Comparison of ENCODE assay signal across 22 mouse cellular contexts in genomic region chr8:126599297-126599696, GRCm38 (mm10).
"Had no signal": no experiment of that assay in that cellular context is flagged by ENCODE, and none has a peak within 500 bp of the region (broad histone marks: within the 10 kb centered on the region; RNA-seq: fewer than 3 reads in every experiment).

No protein-coding gene starts in this region.

- ATAC-seq: hindbrain, embryonic 16.5 days; inflammation-experienced regulatory T-cells, adult 6 months; intestine, embryonic 15.5 days; intestine, postnatal 0 days had no signal

- H3K27me3 ChIP-seq: heart, embryonic 12.5 days; hindbrain, embryonic 12.5 days; intestine, embryonic 15.5 days; limb, embryonic 12.5 days had no signal

- H3K36me3 ChIP-seq: heart, embryonic 12.5 days; hindbrain, embryonic 10.5 days; hindbrain, embryonic 12.5 days; intestine, embryonic 15.5 days; limb, embryonic 10.5 days; limb, embryonic 12.5 days had no signal

- DNase-seq: gastrocnemius, postnatal 14 days; heart, adult 18-20 months; heart, postnatal 10 days; heart, postnatal 4 days; kidney, adult 18-20 months; kidney, adult 8-10 months; kidney, postnatal 14 days; kidney, postnatal 4 days; lung, adult 18-20 months had no signal

- H3K4me3 ChIP-seq: heart, embryonic 12.5 days; hindbrain, embryonic 10.5 days; hindbrain, embryonic 12.5 days; intestine, embryonic 15.5 days; layer of hippocampus, adult 2 months; left cerebral cortex, adult 2 months; limb, embryonic 10.5 days; limb, embryonic 12.5 days had no signal

- H3K4me2 ChIP-seq: hindbrain, embryonic 12.5 days; hindbrain, embryonic 14.5 days; intestine, embryonic 15.5 days; limb, embryonic 12.5 days had no signal

- H3K9me3 ChIP-seq: heart, embryonic 12.5 days; hindbrain, embryonic 10.5 days; hindbrain, embryonic 12.5 days; intestine, embryonic 15.5 days; limb, embryonic 10.5 days; limb, embryonic 12.5 days had no signal

- H3K27ac ChIP-seq: hindbrain, embryonic 12.5 days; hindbrain, embryonic 14.5 days; intestine, embryonic 15.5 days; kidney, postnatal 0 days; layer of hippocampus, adult 2 months; left cerebral cortex, adult 2 months; limb, embryonic 10.5 days; limb, embryonic 12.5 days had no signal

- H3K9ac ChIP-seq: heart, embryonic 12.5 days; hindbrain, embryonic 12.5 days; hindbrain, embryonic 14.5 days; intestine, embryonic 15.5 days; limb, embryonic 12.5 days had no signal
